Mouse (Mus musculus) T-helper 1 cell (primary cell): Measurements from ENCODE around the gene Best2.

Experiments used
- in situ Hi-C: fragments of 300-600 bp; cut with MboI, MseI; formaldehyde crosslinking; loops from one replicate; pipeline ENCODE4 v1.15.1; 2025; ENCODE audit warnings: high pct_unique_total_duplicates

The Best2 gene

GRCm38 (mm10) chr8:85014431-85014830 is at the start of gene Best2:
Gene Best2, minus strand, starts transcription at chr8:85014531.
- in situ Hi-C loops: no loop called here

- in situ Hi-C loops: no loop called here
Measured at GRCm38 (mm10) chr8:85062603-85063002, 48.3 kb upstream of the Best2 start.

- in situ Hi-C loops: no loop called here
Measured at GRCm38 (mm10) chr8:85059879-85060616, 45.7 kb upstream of the Best2 start, which contains the start of gene Fbxw9. Gene Fbxw9, plus strand, starts transcription at chr8:85060055.

- in situ Hi-C loops: no loop called here
Measured at GRCm38 (mm10) chr8:85057367-85057766, 43.0 kb upstream of the Best2 start.

GRCm38 (mm10) chr8:85043619-85044018 is 29.3 kb upstream of the Best2 start:
- in situ Hi-C loops: no loop called here

GRCm38 (mm10) chr8:85037681-85038531 is 23.6 kb upstream of the Best2 start:
- in situ Hi-C loops: no loop called here

GRCm38 (mm10) chr8:85037366-85037680 is 23.0 kb upstream of the Best2 start:
- in situ Hi-C loops: no loop called here

- in situ Hi-C loops: no loop called here
Measured at GRCm38 (mm10) chr8:85036718-85037365, 22.5 kb upstream of the Best2 start, which contains the start of gene Tnpo2. Gene Tnpo2, plus strand, starts transcription at chr8:85036915.

- in situ Hi-C loops: no loop called here
Measured at GRCm38 (mm10) chr8:85036381-85036717, 22.0 kb upstream of the Best2 start.

- in situ Hi-C loops: no loop called here
Measured at GRCm38 (mm10) chr8:85035728-85036310, 21.5 kb upstream of the Best2 start.

GRCm38 (mm10) chr8:85035165-85035727 is 20.9 kb upstream of the Best2 start:
- in situ Hi-C loops: no loop called here

- in situ Hi-C loops: no loop called here
Measured at GRCm38 (mm10) chr8:85034764-85035163, 20.4 kb upstream of the Best2 start.

- in situ Hi-C loops: no loop called here
Measured at GRCm38 (mm10) chr8:85033867-85034266, 19.5 kb upstream of the Best2 start.

- in situ Hi-C loops: no loop called here
Measured at GRCm38 (mm10) chr8:85032622-85033311, 18.4 kb upstream of the Best2 start.

GRCm38 (mm10) chr8:85029271-85029670 is 14.9 kb upstream of the Best2 start:
- in situ Hi-C loops: loop anchor here (5.0 kb wide), 1 partner anchor 52 kb away; the partner anchor contains the start of gene Junb

- in situ Hi-C loops: loop anchor here (5.0 kb wide), 1 partner anchor 51 kb away; the partner anchor contains the start of gene Junb
Measured at GRCm38 (mm10) chr8:85027922-85028321, 13.6 kb upstream of the Best2 start.

GRCm38 (mm10) chr8:85027516-85027855 is 13.2 kb upstream of the Best2 start:
- in situ Hi-C loops: loop anchor here (5.0 kb wide), 1 partner anchor 50 kb away; the partner anchor contains the start of gene Junb

GRCm38 (mm10) chr8:85026670-85027515 is 12.6 kb upstream of the Best2 start, which contains the start of gene Trir:
Gene Trir, plus strand, starts transcription at chr8:85026823.
- in situ Hi-C loops: loop anchor here (5.0 kb wide), 1 partner anchor 50 kb away; the partner anchor contains the start of gene Junb

GRCm38 (mm10) chr8:85025098-85025932 is 11.0 kb upstream of the Best2 start, which contains the start of gene Asna1:
Gene Asna1, minus strand, starts transcription at chr8:85025281.
- in situ Hi-C loops: loop anchor here (5.0 kb wide), 1 partner anchor 48 kb away; the partner anchor contains the start of gene Junb
